Mouse (Mus musculus) hindbrain, postnatal 0 days (tissue): Measurements from ENCODE around the gene Tuft1. TPM values are rescaled to one million over a fixed set of nuclear protein-coding genes. Genes with fewer than 3 reads are reported as not detected.

Experiments used
- ATAC-seq: fragments of 200-750 bp; cut with Nextera tagmentation; 2 replicates; pipeline ENCODE4 v1.8.0; 2017; ENCODE audit warnings: mild to moderate bottlenecking, moderate TSS enrichment, moderate library complexity
- DNase-seq: peaks from one replicate; pipeline ENCODE4 v3.0.0-alpha.2; 2015; ENCODE audit warnings: low spot score
- H3K27ac ChIP-seq: fragments of 300-500 bp; sonication (generic); 2 replicates; pipeline ENCODE4 v1.5.1; 2014; ENCODE audit warnings: mild to moderate bottlenecking
- H3K27me3 ChIP-seq: fragments of 300-500 bp; sonication (generic); 2 replicates; pipeline ENCODE4 v1.6.1; 2014; ENCODE audit warnings: low read length, mixed read lengths; ENCODE audit not compliant: insufficient read depth
- H3K36me3 ChIP-seq: fragments of 300-500 bp; sonication (generic); 2 replicates; pipeline ENCODE4 v1.6.1; 2014; ENCODE audit warnings: low read length, mixed read lengths; ENCODE audit not compliant: insufficient read depth
- H3K4me1 ChIP-seq: fragments of 300-500 bp; sonication (generic); 2 replicates; pipeline ENCODE4 v1.6.1; 2014; ENCODE audit warnings: antibody characterized with exemption, low read length, mixed read lengths; ENCODE audit not compliant: insufficient read depth
- H3K4me2 ChIP-seq: fragments of 300-500 bp; sonication (generic); 2 replicates; pipeline ENCODE4 v1.6.1; 2014; ENCODE audit warnings: low read depth, mild to moderate bottlenecking, low read length, moderate library complexity, mixed read lengths
- H3K4me3 ChIP-seq: fragments of 300-500 bp; sonication (generic); 2 replicates; pipeline ENCODE4 v1.5.1; 2014; ENCODE audit warnings: low read length
- H3K9ac ChIP-seq: fragments of 300-500 bp; sonication (generic); replicated peaks from 2 replicates; pipeline ENCODE4 v1.6.1; 2014; ENCODE audit warnings: mild to moderate bottlenecking, low read length, moderate library complexity, mixed read lengths
- H3K9me3 ChIP-seq: fragments of 300-500 bp; sonication (generic); 2 replicates; pipeline ENCODE4 v1.6.1; 2016; ENCODE audit warnings: low read length, mixed read lengths
- CTCF ChIP-seq: IDR thresholded peaks from 2 replicates; pipeline ENCODE4 v1.5.1; 2016; ENCODE audit warnings: antibody characterized with exemption, control low read depth, low read depth
- WGBS: fragments of 180-500 bp; shearing (Covaris S2); extraction: QIAGEN DNeasy Blood & Tissue Kit; methylation state at CpG from one replicate; pipeline ENCODE4 v1.1.7; 2014; 5-methylcytosine and 5-hydroxymethylcytosine counted together
- polyA plus RNA-seq: library from polyadenylated mRNA; unstranded; fragments of >200 nt; fragmentation: Nextera tagmentation; extraction: Ambion mirVana; gene quantifications from 2 replicates; pipeline ENCODE4 v1.2.1, GENCODE M21; 2015
- total RNA-seq: library from RNA; depleted of rRNA; stranded (reverse); fragments of >200 nt; gene quantifications from 2 replicates; pipeline ENCODE4 v1.2.3, GENCODE M21; 2014

The Tuft1 gene
- total and polyA plus RNA-seq, 2 experiments from 2014 or later: 6.8 to 14.7 TPM

- 88% methylated on average over 6 of the region's 6 CpGs for whole genome bisulfite sequencing
Measured at GRCm38 (mm10) chr3:94595871-94596287, 62.8 kb downstream of the Tuft1 start.

DNA sequence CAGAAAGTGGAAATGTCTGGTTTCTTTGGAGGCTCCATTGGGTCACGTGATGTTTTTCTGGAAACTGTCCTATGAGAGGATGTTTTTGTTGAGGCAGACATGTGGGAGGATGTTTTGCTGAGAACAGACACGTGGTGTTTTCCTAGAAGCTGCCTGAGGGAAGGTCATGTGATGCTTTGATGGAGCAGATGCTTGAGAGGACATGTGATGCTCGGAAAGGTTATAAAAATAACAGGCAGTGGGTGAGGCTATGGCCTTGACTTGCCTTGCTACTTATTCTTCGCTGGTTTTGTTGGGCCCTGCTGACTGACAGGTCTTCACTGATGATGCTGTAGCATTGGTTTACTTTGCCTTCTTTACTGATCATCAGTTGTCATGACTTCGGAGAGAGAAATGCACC lies 67.6 kb downstream of the Tuft1 start:
- 89% methylated on average over 5 of the region's 5 CpGs for WGBS
- no peaks in the 10 kb centered on the region for H3K4me1 ChIP-seq
- no peaks in the 10 kb centered on the region for H3K27me3 ChIP-seq
- no peak overlapping the region for H3K9ac ChIP-seq
- no peak overlapping the region for H3K4me2 ChIP-seq
- ATAC-seq: no peak
- no peak overlapping the region for H3K4me3 ChIP-seq
- no peaks in the 10 kb centered on the region for H3K9me3 ChIP-seq
- TF ChIP-seq CTCF: no peak
- DNase-seq: no peak
- H3K27ac ChIP-seq: no peak overlapping the region
- no peaks in the 10 kb centered on the region for H3K36me3 ChIP-seq

More at GRCm38 (mm10) chr3:94595871-94596287, 62.8 kb downstream of the Tuft1 start:
- no peak for ATAC-seq
- Histone ChIP-seq H3K27ac (no peak overlapping the region), H3K9me3 (no peaks in the 10 kb centered on the region), H3K9ac (no peak overlapping the region), H3K4me1 (no peaks in the 10 kb centered on the region), H3K27me3 (no peaks in the 10 kb centered on the region), H3K4me2 (no peak overlapping the region), H3K36me3 (no peaks in the 10 kb centered on the region), H3K4me3 (no peak overlapping the region)
- no peak for TF ChIP-seq CTCF
- no peak for DNase-seq

- Histone ChIP-seq H3K36me3 (no peaks in the 10 kb centered on the region), H3K4me2 (no peak overlapping the region), H3K9ac (no peak overlapping the region), H3K9me3 (no peaks in the 10 kb centered on the region), H3K27me3 (no peaks in the 10 kb centered on the region), H3K4me1 (no peaks in the 10 kb centered on the region), H3K4me3 (no peak overlapping the region), H3K27ac (no peak overlapping the region)
- TF ChIP-seq CTCF: no peak
- 81% methylated on average over 5 of the region's 5 CpGs for WGBS
- ATAC-seq (no peak), DNase-seq (no peak)
Measured at GRCm38 (mm10) chr3:94587962-94588361, 70.7 kb downstream of the Tuft1 start.

- Histone ChIP-seq H3K4me2 (no peak overlapping the region; the same call in 1 of the 2 replicates), H3K9ac (no peak overlapping the region), H3K4me3 (peak overlapping the region; percentile 92), H3K27me3 (no peaks in the 10 kb centered on the region), H3K36me3 (no peaks in the 10 kb centered on the region), H3K4me1 (peaks cover 13% of the 10 kb centered on the region), H3K27ac (no peak overlapping the region), H3K9me3 (no peaks in the 10 kb centered on the region)
- peak; percentile 18; the same call in 1 of the 2 replicates for TF ChIP-seq CTCF
- WGBS: 71% methylated on average over 7 of the region's 7 CpGs
- DNase-seq (no peak), ATAC-seq (no peak)
Measured at GRCm38 (mm10) chr3:94582944-94583343, 75.7 kb downstream of the Tuft1 start.

DNA sequence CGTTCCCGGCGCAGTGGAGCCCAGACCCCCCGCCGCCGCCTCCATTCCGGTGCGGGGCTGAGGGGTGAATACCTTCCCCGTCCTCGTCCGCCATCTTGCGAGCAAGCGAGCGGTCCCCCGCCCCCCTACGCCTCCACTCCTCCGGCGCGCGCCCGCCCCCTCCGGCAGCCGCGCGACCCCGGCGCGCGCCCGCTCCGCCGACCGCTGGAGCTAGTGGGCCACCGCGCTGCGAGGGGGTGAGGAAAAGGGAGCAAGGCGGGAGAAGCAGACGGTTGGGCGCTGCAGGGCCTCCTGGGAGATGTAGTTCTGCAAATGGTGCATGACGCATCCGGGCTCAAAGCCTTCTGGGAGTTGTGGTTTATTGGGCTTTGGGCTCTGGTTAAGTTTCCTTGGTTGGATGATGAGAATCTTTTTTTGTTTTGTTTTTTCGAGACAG lies 76.2 kb downstream of the Tuft1 start, which contains the start of gene Snx27:
Gene Snx27 (minus strand): TSS at position 261 of the 436 bp plus-strand sequence.
- peak; percentile 98 for DNase-seq
- Histone ChIP-seq H3K4me3 (peak within 1 kb of the TSS; percentile 92), H3K4me2 (peak within 1 kb of the TSS; percentile 65), H3K27me3 (no peaks in the 10 kb centered on the region), H3K4me1 (peaks cover 13% of the 10 kb centered on the region), H3K27ac (peak within 1 kb of the TSS; percentile 94), H3K9me3 (no peaks in the 10 kb centered on the region), H3K9ac (peak within 1 kb of the TSS; percentile 95), H3K36me3 (no peaks in the 10 kb centered on the region)
- peak; percentile 98 for ATAC-seq
- WGBS: under 1% methylated on average over 39 of the region's 42 CpGs
- no peak for TF ChIP-seq CTCF

DNA sequence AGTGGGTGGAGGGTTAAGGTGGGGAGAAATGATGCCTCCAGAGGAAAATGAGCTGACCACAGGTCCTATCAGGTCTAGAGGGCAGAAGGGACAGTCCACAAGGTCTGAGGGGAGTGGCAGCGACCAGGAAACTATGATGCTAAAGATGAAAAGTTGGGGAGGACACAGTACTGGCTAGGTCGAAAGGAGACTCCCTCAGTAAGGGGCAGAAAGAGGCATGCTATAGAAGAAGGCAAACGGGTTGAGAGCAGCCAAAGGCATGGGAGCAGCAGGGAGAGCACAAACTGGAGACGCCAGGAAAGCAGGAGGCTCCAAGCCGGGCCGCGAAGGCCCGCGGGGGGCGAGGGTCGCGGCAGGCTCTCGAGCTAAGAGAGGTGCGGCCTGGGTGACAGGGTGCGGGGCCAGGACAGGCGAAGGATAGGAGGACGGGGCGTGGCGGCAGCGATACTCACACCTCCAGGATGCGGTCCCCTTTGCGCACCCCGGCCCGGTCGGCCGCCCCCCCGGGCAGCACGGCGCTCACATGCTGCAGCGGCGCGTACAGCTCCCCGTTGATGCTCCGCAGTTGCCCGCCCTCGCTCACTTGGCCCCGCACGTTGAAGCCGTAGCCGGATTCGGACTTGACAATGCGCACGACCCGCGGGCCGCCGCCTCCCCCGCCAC lies 76.7 kb downstream of the Tuft1 start:
- peak overlapping the region; percentile 65 for H3K4me2 ChIP-seq
- H3K4me1 ChIP-seq: peaks cover 13% of the 10 kb centered on the region
- peak overlapping the region; percentile 92 for H3K4me3 ChIP-seq
- H3K9ac ChIP-seq: peak overlapping the region; percentile 95
- ATAC-seq: peak; percentile 78
- WGBS: 2% methylated on average over 42 of the region's 48 CpGs
- no peaks in the 10 kb centered on the region for H3K27me3 ChIP-seq
- no peak for TF ChIP-seq CTCF
- H3K36me3 ChIP-seq: no peaks in the 10 kb centered on the region
- peak; percentile 39 for DNase-seq
- no peaks in the 10 kb centered on the region for H3K9me3 ChIP-seq
- peak overlapping the region; percentile 94 for H3K27ac ChIP-seq
